Mouse (Mus musculus): ENCODE data around the gene Lxn.

Gene Lxn

GRCm38 (mm10) chr3:67462015-67462414, 1.7 kb downstream of the Lxn start:
- no peak for DNase-seq (ENCODE audit: low read depth, low spot score)

- no peak for DNase-seq (ENCODE audit: low read depth, low spot score)
Observed at GRCm38 (mm10) chr3:67459881-67460280, 3.8 kb downstream of the Lxn start.

GRCm38 (mm10) chr3:67450601-67451210, 13.0 kb downstream of the Lxn start:
- no peak for DNase-seq (ENCODE audit: low read depth, low spot score)

- DNase-seq (ENCODE audit: low read depth, low spot score), result no peak
Observed at GRCm38 (mm10) chr3:67449660-67450059, 14.1 kb downstream of the Lxn start.

GRCm38 (mm10) chr3:67447143-67447542, 16.6 kb downstream of the Lxn start:
- DNase-seq (ENCODE audit: low read depth, low spot score), result no peak

GRCm38 (mm10) chr3:67434011-67434410, 29.7 kb downstream of the Lxn start:
- DNase-seq (ENCODE audit: low read depth, low spot score), result no peak

- DNase-seq (ENCODE audit: low read depth, low spot score), result peak; percentile 80
Observed at GRCm38 (mm10) chr3:67429999-67430380, 33.7 kb downstream of the Lxn start, which contains the start of gene Gfm1. Gene Gfm1 (plus strand): TSS chr3:67430096.

GRCm38 (mm10) chr3:67429338-67429998, 34.3 kb downstream of the Lxn start:
- DNase-seq (ENCODE audit: low read depth, low spot score), result peak; percentile 13

All from retina, postnatal 7 days (tissue).